Mouse (Mus musculus) G1E (cell line): ENCODE results near the gene Slc36a2.

Experiments
- CTCF ChIP-seq: IDR thresholded peaks from 2 replicates; pipeline ENCODE4 v1.5.1; 2012; ENCODE audit warnings: low read depth, low read length, inconsistent platforms, mixed read lengths
- GATA1 ChIP-seq: IDR thresholded peaks from 2 replicates; pipeline ENCODE4 v1.6.1; 2012; ENCODE audit warnings: borderline replicate concordance, low read length, inconsistent platforms, mixed read lengths
- GATA2 ChIP-seq: IDR thresholded peaks from 2 replicates; pipeline ENCODE4 v1.6.1; 2012; ENCODE audit warnings: low read depth, low read length, inconsistent platforms, borderline replicate concordance
- POLR2AphosphoS5 ChIP-seq: IDR thresholded peaks from 2 replicates; pipeline ENCODE4 v1.6.1; 2012; ENCODE audit warnings: low read depth, low read length, inconsistent platforms; ENCODE audit not compliant: insufficient replicate concordance
- TAL1 ChIP-seq: conservative IDR thresholded peaks from 2 replicates; pipeline ENCODE4 v1.6.1; 2012; ENCODE audit warnings: low read depth, low read length, inconsistent platforms, mixed read lengths

GRCm38 (mm10) chr11:55144011-55144410 is 40.9 kb downstream of the Slc36a2 start:
- TF ChIP-seq GATA2 = no peak
- no peak for TF ChIP-seq CTCF
- TF ChIP-seq GATA1 = no peak
- no peak for TF ChIP-seq TAL1
- TF ChIP-seq POLR2AphosphoS5 = no peak
